Mouse (Mus musculus): Measurements from ENCODE around the gene Abtb2.

DNA sequence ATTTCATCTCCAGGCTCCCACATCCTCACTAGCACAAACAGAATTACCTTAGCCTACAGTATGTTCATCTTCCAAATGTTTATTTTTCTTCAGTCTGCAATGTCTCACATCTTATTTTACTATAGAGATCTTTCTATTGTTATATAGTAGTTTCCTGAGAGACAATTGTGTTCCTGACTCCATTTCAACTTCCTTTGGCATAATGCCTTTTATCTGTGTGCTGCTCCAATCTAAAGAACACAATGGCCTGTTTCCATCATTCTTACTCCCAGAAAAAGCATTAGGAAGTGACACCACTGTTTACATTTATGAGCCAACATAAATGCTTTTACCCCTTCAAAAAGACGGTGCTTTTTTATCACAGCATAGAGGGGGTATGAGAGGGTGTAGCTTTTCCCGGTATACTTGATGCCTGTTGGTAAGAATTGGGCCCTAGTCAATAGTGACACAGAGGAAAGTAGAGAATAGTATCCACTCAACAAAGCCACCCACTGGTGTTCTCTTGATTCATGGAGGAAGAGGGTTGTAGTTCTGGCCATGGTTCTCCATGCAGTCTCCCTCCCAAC is 84.3 kb downstream of the Abtb2 start:
- TF ChIP-seq CTCF (IDR thresholded peaks at IDR 0.05; ENCODE audit: borderline replicate concordance, insufficient read depth, low read length) (no peak), POLR2A (IDR thresholded peaks at IDR 0.05; ENCODE audit: low read depth, low read length) (no peak)
